Mouse (Mus musculus) lung, adult 2 months (tissue): Measurements from ENCODE around the gene Gm6583.

ENCODE experiments used
- CTCF ChIP-seq: fragments of 200-500 bp; IDR thresholded peaks from 2 replicates; pipeline ENCODE4 v1.5.1; 2011; ENCODE audit warnings: mild to moderate bottlenecking, low read length, control low read depth; ENCODE audit not compliant: insufficient read depth
- POLR2A ChIP-seq: fragments of 200-500 bp; IDR thresholded peaks from 2 replicates; pipeline ENCODE4 v1.6.1; 2011; ENCODE audit warnings: low read depth, mild to moderate bottlenecking, control low read depth, low read length, borderline replicate concordance; ENCODE audit errors: extremely low read depth

DNA sequence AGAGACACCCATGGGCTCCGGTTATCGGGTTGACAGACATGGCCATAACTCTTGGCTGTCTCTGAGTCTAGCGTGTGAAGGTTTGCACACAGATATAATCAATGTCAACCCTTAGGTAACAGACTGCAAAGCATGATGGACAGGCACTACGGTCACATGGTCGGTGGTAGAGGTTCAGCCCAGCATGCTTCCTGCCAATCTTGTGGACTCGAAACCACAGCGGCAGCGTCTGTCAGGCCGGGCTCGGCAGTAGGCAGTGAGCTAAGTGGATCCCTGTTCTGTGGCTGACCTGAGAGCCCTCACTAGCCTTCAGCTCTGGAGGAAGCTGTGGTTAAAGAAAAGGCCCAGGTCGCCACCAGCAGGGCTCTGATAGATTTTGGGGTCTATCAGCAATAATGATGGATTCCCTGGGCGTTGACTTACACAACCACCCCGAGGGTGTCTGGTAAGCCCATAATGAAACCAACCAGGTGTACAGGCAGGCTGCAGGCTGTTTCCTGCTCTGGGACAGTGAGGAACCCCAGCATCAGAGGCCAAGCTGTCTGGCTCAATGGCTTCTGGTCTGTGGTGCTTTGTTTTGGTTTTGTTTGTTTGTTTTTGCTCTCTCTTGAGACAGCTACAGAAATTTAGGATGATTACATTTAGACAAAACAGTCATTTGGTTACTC is 29.1 kb upstream of the Gm6583 start:
- TF ChIP-seq CTCF: no peak
- TF ChIP-seq POLR2A: no peak
